Mouse (Mus musculus): ENCODE measurements around the gene Sdf4. TPM values are rescaled to one million over a fixed set of nuclear protein-coding genes. Genes with fewer than 3 reads are reported as not detected.

Gene Sdf4
- 61.5 and 63.6 TPM in 2 replicates for polyA plus RNA-seq (2012; rRNA removed; ENCODE audit: low replicate concordance)

GRCm38 (mm10) chr4:155992241-155992905 lies at the start of gene Sdf4, which contains the start of gene B3galt6:
Sdf4 (plus strand) TSS chr4:155992872.
B3galt6 (minus strand) TSS chr4:155992649.

GRCm38 (mm10) chr4:155943534-155944249 lies 49.0 kb upstream of the Sdf4 start, which contains the start of gene Ube2j2:
Ube2j2 (plus strand) TSS chr4:155943831.

GRCm38 (mm10) chr4:155962167-155962971 lies 30.3 kb upstream of the Sdf4 start, which contains the start of gene C1qtnf12:
C1qtnf12 (plus strand) TSS chr4:155962318.

GRCm38 (mm10) chr4:156013637-156014036 lies 21.0 kb downstream of the Sdf4 start, which contains the start of gene Tnfrsf4:
Tnfrsf4 (plus strand) TSS chr4:156013843.

GRCm38 (mm10) chr4:156026013-156026412 lies 33.3 kb downstream of the Sdf4 start, which contains the start of gene Tnfrsf18:
Tnfrsf18 (plus strand) TSS chr4:156026164.

DNA sequence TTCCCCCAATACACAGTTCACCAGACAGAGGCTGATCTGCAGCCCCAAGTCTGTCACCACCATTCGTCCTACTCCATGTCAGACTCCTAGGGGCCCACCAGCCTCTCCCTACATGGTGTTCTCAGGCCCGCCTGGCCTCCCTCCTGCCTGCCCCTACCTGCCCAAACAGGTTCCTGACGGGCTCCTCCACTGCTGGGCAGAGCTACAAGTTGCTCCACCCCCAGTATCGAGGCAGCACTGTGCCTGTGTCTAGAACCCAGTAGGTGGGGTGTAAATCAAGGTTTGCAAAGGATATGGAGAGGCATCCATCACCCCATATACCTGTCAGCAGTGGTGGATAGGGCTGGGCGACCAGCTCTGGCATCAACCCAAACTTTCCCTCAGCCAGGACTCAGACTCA lies 66.6 kb downstream of the Sdf4 start, which contains the start of gene Ttll10:
Ttll10 (minus strand) TSS at position 154 of the 400 bp plus-strand sequence.

Other genes with a start within 250 kb of the Sdf4 start
- gene Atad3a, start 231.8 kb upstream of the Sdf4 start, polyA plus RNA-seq (2012; rRNA removed; ENCODE audit: low replicate concordance) = 140 and 144 TPM in 2 replicates
- gene Vwa1, start 218.2 kb upstream of the Sdf4 start, polyA plus RNA-seq (2012; rRNA removed; ENCODE audit: low replicate concordance) = 24.1 and 41.9 TPM in 2 replicates
- 1.9 and 2.6 TPM in 2 replicates for gene Tmem88b, start 207.0 kb upstream of the Sdf4 start, polyA plus RNA-seq (2012; rRNA removed; ENCODE audit: low replicate concordance)
- gene Ankrd65, start 202.4 kb upstream of the Sdf4 start, polyA plus RNA-seq (2012; rRNA removed; ENCODE audit: low replicate concordance) = 0.32 and 0.54 TPM in 2 replicates
- gene Mrpl20, start 190.0 kb upstream of the Sdf4 start, polyA plus RNA-seq (2012; rRNA removed; ENCODE audit: low replicate concordance) = 47.4 and 59.6 TPM in 2 replicates
- 63.4 and 98.7 TPM in 2 replicates for gene Ccnl2, start 180.4 kb upstream of the Sdf4 start, polyA plus RNA-seq (2012; rRNA removed; ENCODE audit: low replicate concordance)
- 149 and 245 TPM in 2 replicates for gene Aurkaip1, start 161.6 kb upstream of the Sdf4 start, polyA plus RNA-seq (2012; rRNA removed; ENCODE audit: low replicate concordance)
- 274 and 383 TPM in 2 replicates for gene Mxra8, start 153.2 kb upstream of the Sdf4 start, polyA plus RNA-seq (2012; rRNA removed; ENCODE audit: low replicate concordance)
- 153 and 223 TPM in 2 replicates for gene Dvl1, start 145.5 kb upstream of the Sdf4 start, polyA plus RNA-seq (2012; rRNA removed; ENCODE audit: low replicate concordance)
- 1.3 and 1.5 TPM in 2 replicates for gene Tas1r3, start 129.5 kb upstream of the Sdf4 start, polyA plus RNA-seq (2012; rRNA removed; ENCODE audit: low replicate concordance)
- 32.4 and 36.2 TPM in 2 replicates for gene Cptp, start 123.4 kb upstream of the Sdf4 start, polyA plus RNA-seq (2012; rRNA removed; ENCODE audit: low replicate concordance)
- 33.7 and 47.4 TPM in 2 replicates for gene Ints11, start 123.3 kb upstream of the Sdf4 start, polyA plus RNA-seq (2012; rRNA removed; ENCODE audit: low replicate concordance)
- gene Pusl1, start 101.1 kb upstream of the Sdf4 start, polyA plus RNA-seq (2012; rRNA removed; ENCODE audit: low replicate concordance) = 61.9 and 134 TPM in 2 replicates
- gene Acap3, start 101.0 kb upstream of the Sdf4 start, polyA plus RNA-seq (2012; rRNA removed; ENCODE audit: low replicate concordance) = 43.7 and 50.5 TPM in 2 replicates
- 39.4 and 89.6 TPM in 2 replicates for gene Ube2j2, start 49.0 kb upstream of the Sdf4 start, polyA plus RNA-seq (2012; rRNA removed; ENCODE audit: low replicate concordance)
- gene C1qtnf12, start 30.6 kb upstream of the Sdf4 start, polyA plus RNA-seq (2012; rRNA removed; ENCODE audit: low replicate concordance) = 113 and 117 TPM in 2 replicates
- gene B3galt6, start 223 bp upstream of the Sdf4 start, polyA plus RNA-seq (2012; rRNA removed; ENCODE audit: low replicate concordance) = 5.2 and 10.7 TPM in 2 replicates
- gene Tnfrsf4, start 21.0 kb downstream of the Sdf4 start, polyA plus RNA-seq (2012; rRNA removed; ENCODE audit: low replicate concordance) = 28.1 and 40.7 TPM in 2 replicates
- gene Tnfrsf18, start 33.3 kb downstream of the Sdf4 start, polyA plus RNA-seq (2012; rRNA removed; ENCODE audit: low replicate concordance) = 22.0 and 26.1 TPM in 2 replicates
- gene Ttll10, start 66.5 kb downstream of the Sdf4 start, polyA plus RNA-seq (2012; rRNA removed; ENCODE audit: low replicate concordance) = 4.0 and 4.9 TPM in 2 replicates
- 27.3 and 33.1 TPM in 2 replicates for gene 9430015G10Rik, start 117.1 kb downstream of the Sdf4 start, polyA plus RNA-seq (2012; rRNA removed; ENCODE audit: low replicate concordance)
- 0.73 and 0.97 TPM in 2 replicates for gene Rnf223, start 137.6 kb downstream of the Sdf4 start, polyA plus RNA-seq (2012; rRNA removed; ENCODE audit: low replicate concordance)
- 70.6 and 80.5 TPM in 2 replicates for gene Agrn, start 204.6 kb downstream of the Sdf4 start, polyA plus RNA-seq (2012; rRNA removed; ENCODE audit: low replicate concordance)
- gene Isg15, start 207.9 kb downstream of the Sdf4 start, polyA plus RNA-seq (2012; rRNA removed; ENCODE audit: low replicate concordance) = 11.3 and 14.2 TPM in 2 replicates
- gene AW011738, start 210.4 kb downstream of the Sdf4 start, polyA plus RNA-seq (2012; rRNA removed; ENCODE audit: low replicate concordance) = 3.0 and 5.2 TPM in 2 replicates
- 0.53 and 20.4 TPM in 2 replicates for gene Perm1, start 223.0 kb downstream of the Sdf4 start, polyA plus RNA-seq (2012; rRNA removed; ENCODE audit: low replicate concordance)
- 82.7 and 85.1 TPM in 2 replicates for gene Plekhn1, start 242.0 kb downstream of the Sdf4 start, polyA plus RNA-seq (2012; rRNA removed; ENCODE audit: low replicate concordance)
- 78.1 and 93.3 TPM in 2 replicates for gene Noc2l, start 243.1 kb downstream of the Sdf4 start, polyA plus RNA-seq (2012; rRNA removed; ENCODE audit: low replicate concordance)